Comparison of ENCODE assay signal across 8 mouse cellular contexts in genomic region chr16:55838510-55839474, GRCm38 (mm10). TPM values are rescaled to one million over a fixed set of nuclear protein-coding genes. Genes with fewer than 3 reads are reported as not detected.
DNase-seq lines count a peak whose midpoint lies in the region; ATAC-seq and TF ChIP-seq lines count a peak whose summit lies in the region.

Nfkbiz (minus strand) TSS chr16:55838899.

- H3K9me3 ChIP-seq in ES-E14 (ENCODE audit: control insufficient read depth, insufficient read depth, low read depth, low read length): no peaks in the 10 kb centered on the region
- no peaks in the 10 kb centered on the region for H3K9me3 ChIP-seq in forebrain, embryonic 14.5 days (replicated peaks; ENCODE audit: control insufficient read depth, low read length)
- H3K9me3 ChIP-seq in lung, embryonic 15.5 days: no peaks in the 10 kb centered on the region

- TF ChIP-seq CTCF in olfactory bulb, adult 2 months (IDR thresholded peaks at IDR 0.05; ENCODE audit: insufficient read depth, low read depth, low read length): no peak
- no peak for TF ChIP-seq CTCF in thymus, adult 2 months (IDR thresholded peaks at IDR 0.05; ENCODE audit: borderline replicate concordance, control insufficient read depth, extremely low read depth, insufficient read depth, low read length, poor library complexity)

- peak within 1 kb of the TSS; percentile 62 for H3K4me3 ChIP-seq in ES-E14 (ENCODE audit: insufficient read depth in 1 of 2, low read depth in 1 of 2, low read length in 2 of 2, poor library complexity in 1 of 2, severe bottlenecking in 1 of 2)
- peak within 1 kb of the TSS; percentile 66 for H3K4me3 ChIP-seq in forebrain, embryonic 14.5 days (ENCODE audit: low read depth, low read length)
- peak within 1 kb of the TSS; percentile 61 for H3K4me3 ChIP-seq in lung, embryonic 15.5 days
- H3K4me3 ChIP-seq in olfactory bulb, adult 2 months (ENCODE audit: insufficient read depth, low read depth, low read length): peak within 1 kb of the TSS; percentile 89
- peak within 1 kb of the TSS; percentile 80 for H3K4me3 ChIP-seq in thymus, adult 2 months (ENCODE audit: control insufficient read depth, insufficient read depth, low read length)

- in situ Hi-C loops in ES-E14 (cut with MboI; ENCODE audit: low sequenced_read_pairs in 2 of 2, unreplicated experiment in 2 of 2): no loop called here

- under 1% methylated on average over 40 of the region's 40 CpGs for WGBS in forebrain, embryonic 14.5 days
- WGBS in large intestine, adult 2 months: under 1% methylated on average over 40 of the region's 40 CpGs
- WGBS in lung, embryonic 15.5 days: under 1% methylated on average over 40 of the region's 40 CpGs
- WGBS in olfactory bulb, adult 2 months: under 1% methylated on average over 40 of the region's 40 CpGs
- WGBS in thymus, adult 2 months: under 1% methylated on average over 40 of the region's 40 CpGs

- no peak within 1 kb of the TSS for H3K27ac ChIP-seq in ES-E14 (ENCODE audit: insufficient read depth, low read depth, low read length, poor library complexity, severe bottlenecking)
- H3K27ac ChIP-seq in forebrain, embryonic 14.5 days (ENCODE audit: low read depth, low read length): peak within 1 kb of the TSS; percentile 28; the same call in 1 of the 2 replicates
- peak within 1 kb of the TSS; percentile 89 for H3K27ac ChIP-seq in lung, embryonic 15.5 days
- H3K27ac ChIP-seq in olfactory bulb, adult 2 months (ENCODE audit: insufficient read depth, low read depth, low read length): peak within 1 kb of the TSS; percentile 72
- H3K27ac ChIP-seq in thymus, adult 2 months (ENCODE audit: control insufficient read depth, insufficient read depth, low read length): peak within 1 kb of the TSS; percentile 9

- intact Hi-C loops in heart, postnatal 14 days (cut with DNase I): loop anchor here (2.0 kb wide), 1 partner anchor 16 kb away; no protein-coding TSS in a partner anchor

- TF ChIP-seq POLR2A in olfactory bulb, adult 2 months (IDR thresholded peaks at IDR 0.05; ENCODE audit: insufficient read depth, low read depth, low read length): no peak
- peak; percentile 34; the same call in 1 of the 2 replicates for TF ChIP-seq POLR2A in thymus, adult 2 months (IDR thresholded peaks at IDR 0.05; ENCODE audit: control insufficient read depth, extremely low read depth, insufficient read depth, low read length, poor library complexity)

- peak within 1 kb of the TSS; percentile 67 for H3K4me2 ChIP-seq in forebrain, embryonic 14.5 days (ENCODE audit: low read length)
- H3K4me2 ChIP-seq in lung, embryonic 15.5 days: peak within 1 kb of the TSS; percentile 70

- ATAC-seq in cerebellum, adult (ENCODE audit: insufficient number of reproducible peaks, low FRiP score, low TSS enrichment): peak; percentile 92
- ATAC-seq in forebrain, embryonic 14.5 days: peak; percentile 95
- ATAC-seq in lung, embryonic 15.5 days (ENCODE audit: borderline replicate concordance, extremely low read depth, low FRiP score, low TSS enrichment): peak; percentile 97

- no peaks in the 10 kb centered on the region for H3K36me3 ChIP-seq in ES-E14 (ENCODE audit: control insufficient read depth, insufficient read depth, low read length, poor library complexity, severe bottlenecking)
- H3K36me3 ChIP-seq in forebrain, embryonic 14.5 days (ENCODE audit: control insufficient read depth, insufficient read depth, low read length): peaks cover 4% of the 10 kb centered on the region; the same call in 1 of the 2 replicates
- H3K36me3 ChIP-seq in lung, embryonic 15.5 days: no peaks in the 10 kb centered on the region
- H3K36me3 ChIP-seq in thymus, adult 2 months (ENCODE audit: control insufficient read depth, insufficient read depth, low read length): peaks cover 2% of the 10 kb centered on the region; the same call in 1 of the 2 replicates

- H3K4me1 ChIP-seq in ES-E14 (ENCODE audit: control insufficient read depth in 2 of 2, insufficient read depth in 2 of 2, low read length in 2 of 2, poor library complexity in 1 of 2): peaks cover 0 to 2% of the 10 kb centered on the region in 2 experiments; a peak in 1 of 4 replicates
- no peaks in the 10 kb centered on the region for H3K4me1 ChIP-seq in forebrain, embryonic 14.5 days (ENCODE audit: control insufficient read depth, insufficient read depth, low read length)
- no peaks in the 10 kb centered on the region; the same call in 1 of the 2 replicates for H3K4me1 ChIP-seq in lung, embryonic 15.5 days
- H3K4me1 ChIP-seq in olfactory bulb, adult 2 months (ENCODE audit: control insufficient read depth, insufficient read depth, low read length): 0 out of 2 replicates have a peak, but pooled peaks cover 2% of the 10 kb centered on the region
- peaks cover 8% of the 10 kb centered on the region for H3K4me1 ChIP-seq in thymus, adult 2 months (replicated peaks; ENCODE audit: control insufficient read depth, insufficient read depth, low read length)

- DNase-seq in ES-E14 (ENCODE audit: low read depth, low spot score): peak; percentile 54
- peak; percentile 85 for DNase-seq in forebrain, embryonic 14.5 days (ENCODE audit: low spot score)
- DNase-seq in heart, postnatal 14 days: peak; percentile 89 to 91
- DNase-seq in large intestine, adult 2 months (ENCODE audit: low read depth, low spot score): no peak
- DNase-seq in thymus, adult 2 months: peak; percentile 77

- H3K27me3 ChIP-seq in forebrain, embryonic 14.5 days (replicated peaks; ENCODE audit: control insufficient read depth, insufficient read depth, low read length): no peaks in the 10 kb centered on the region
- H3K27me3 ChIP-seq in lung, embryonic 15.5 days: no peaks in the 10 kb centered on the region
- H3K27me3 ChIP-seq in thymus, adult 2 months (ENCODE audit: control insufficient read depth, insufficient read depth, low read length): no peaks in the 10 kb centered on the region

- peak within 1 kb of the TSS; percentile 78 for H3K9ac ChIP-seq in ES-E14 (ENCODE audit: insufficient read depth, low read depth, low read length, poor library complexity, severe bottlenecking)
- H3K9ac ChIP-seq in forebrain, embryonic 14.5 days (ENCODE audit: low read length): peak within 1 kb of the TSS; percentile 73
- H3K9ac ChIP-seq in lung, embryonic 15.5 days: peak within 1 kb of the TSS; percentile 71

TF ChIP-seq in ES-E14, 5 proteins besides CTCF, POLR2A, EP300 and RAD21:
- TF ChIP-seq ZC3H11A (IDR thresholded peaks at IDR 0.05; ENCODE audit: borderline replicate concordance, low read depth, low read length) (no peak), MAFK (IDR thresholded peaks at IDR 0.05; ENCODE audit: insufficient read depth, low read depth, low read length) (no peak), HCFC1 (IDR thresholded peaks at IDR 0.05; ENCODE audit: borderline replicate concordance, insufficient read depth, low read length) (no peak), ZNF384 (IDR thresholded peaks at IDR 0.05; ENCODE audit: low read depth, low read length) (no peak), CHD2 (IDR thresholded peaks at IDR 0.05; ENCODE audit: low read depth, low read length) (no peak)

RNA-seq across cellular contexts. Expression of gene Nfkbiz, which starts in this region (rescaled TPM):
- 3.2 and 3.6 TPM in 2 replicates for total RNA-seq in ES-E14 (2012; rRNA removed)
- polyA plus RNA-seq in forebrain, embryonic 14.5 days (2014; fragmentation: Nextera tagmentation; extraction: Ambion mirVana): 0.99 and 1.3 TPM in 2 replicates
- total RNA-seq in heart, postnatal 14 days (2021): 1 to 10 TPM; 2.9 to 3.3 TPM
- 26.6 and 45.3 TPM in 2 replicates for polyA plus RNA-seq in large intestine, adult 2 months (2012; rRNA removed)
- polyA plus RNA-seq in lung, embryonic 15.5 days (2015; fragmentation: Nextera tagmentation; extraction: Ambion mirVana): 7.5 and 8.0 TPM in 2 replicates
- not detected in 2 replicates for polyA plus RNA-seq in olfactory bulb, adult 2 months (2012; ENCODE audit: insufficient read depth, insufficient read length, low replicate concordance, missing spikeins)
- polyA plus RNA-seq in thymus, adult 2 months (2012; rRNA removed): 21.1 and 21.3 TPM in 2 replicates
